Mouse (Mus musculus) CD8-positive naive resting alpha-beta T cell, adult 2 months (primary cell): ENCODE data around the gene Olfr221.
"Not testable (repeated sequence)": the region's sequence is repeated elsewhere in the genome, so short reads cannot be mapped to it uniquely, and the experiment has no call there.

Experiments used
- DNase-seq, 2 experiments: peaks; one replicate each; pipeline ENCODE4 v3.0.0; 2022; ENCODE audit warnings: low read depth in 2 of 2, low spot score in 2 of 2

Olfr221 gene

GRCm38 (mm10) chr14:52042359-52042758, at the start of gene Olfr221:
Gene Olfr221 (minus strand): TSS chr14:52042459.
- DNase-seq, result not testable (repeated sequence)

- no peak for DNase-seq
Measured at GRCm38 (mm10) chr14:52083083-52083482, 40.8 kb upstream of the Olfr221 start.

- DNase-seq, result no peak
Measured at GRCm38 (mm10) chr14:52071599-52072137, 29.4 kb upstream of the Olfr221 start.

GRCm38 (mm10) chr14:52066135-52066534, 23.9 kb upstream of the Olfr221 start:
- DNase-seq, result no peak

DNA sequence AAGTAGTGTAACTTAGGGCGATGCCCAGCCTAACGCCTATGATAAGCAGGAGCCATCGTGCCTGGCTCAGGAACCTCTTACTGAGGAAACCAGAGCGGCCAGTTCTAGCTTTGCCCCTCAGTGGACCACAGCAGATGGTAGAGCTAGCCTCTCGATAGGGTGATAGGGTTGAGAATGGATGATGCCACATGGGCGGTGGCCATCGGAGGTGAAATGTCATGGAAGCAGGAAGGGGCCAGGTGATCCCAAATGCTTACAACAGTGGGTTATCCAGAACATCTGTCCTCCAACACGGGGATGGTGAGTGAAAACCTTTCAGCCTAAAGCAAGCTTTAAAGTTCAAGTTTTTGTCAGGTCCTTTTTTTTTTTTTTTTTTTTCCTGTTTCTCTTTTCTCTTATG, 19.5 kb upstream of the Olfr221 start:
- DNase-seq, result no peak

- no peak for DNase-seq
Measured at GRCm38 (mm10) chr14:52060800-52061199, 18.5 kb upstream of the Olfr221 start.

DNA sequence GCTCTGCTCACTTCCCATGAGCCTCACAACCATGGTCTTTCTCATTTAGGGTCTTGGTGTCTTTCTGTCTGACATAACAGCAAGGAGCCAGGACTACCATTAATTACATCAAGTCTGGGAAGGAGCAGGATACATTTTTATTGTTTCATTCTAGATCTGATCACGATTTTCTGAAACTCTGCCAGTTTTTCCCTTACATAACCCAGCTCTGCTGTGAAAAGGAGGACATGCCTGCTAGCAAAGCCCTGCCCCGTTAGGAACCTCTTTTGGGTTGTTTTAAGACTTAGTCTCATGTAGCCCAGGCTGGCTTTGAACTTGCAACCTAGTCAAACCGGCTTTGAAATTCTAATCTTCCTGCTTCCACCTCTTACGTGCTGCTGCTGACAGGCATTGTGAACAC, 17.7 kb upstream of the Olfr221 start:
- DNase-seq, result no peak

- DNase-seq, result not testable (repeated sequence)
Measured at GRCm38 (mm10) chr14:52052720-52053119, 10.5 kb upstream of the Olfr221 start.

DNA sequence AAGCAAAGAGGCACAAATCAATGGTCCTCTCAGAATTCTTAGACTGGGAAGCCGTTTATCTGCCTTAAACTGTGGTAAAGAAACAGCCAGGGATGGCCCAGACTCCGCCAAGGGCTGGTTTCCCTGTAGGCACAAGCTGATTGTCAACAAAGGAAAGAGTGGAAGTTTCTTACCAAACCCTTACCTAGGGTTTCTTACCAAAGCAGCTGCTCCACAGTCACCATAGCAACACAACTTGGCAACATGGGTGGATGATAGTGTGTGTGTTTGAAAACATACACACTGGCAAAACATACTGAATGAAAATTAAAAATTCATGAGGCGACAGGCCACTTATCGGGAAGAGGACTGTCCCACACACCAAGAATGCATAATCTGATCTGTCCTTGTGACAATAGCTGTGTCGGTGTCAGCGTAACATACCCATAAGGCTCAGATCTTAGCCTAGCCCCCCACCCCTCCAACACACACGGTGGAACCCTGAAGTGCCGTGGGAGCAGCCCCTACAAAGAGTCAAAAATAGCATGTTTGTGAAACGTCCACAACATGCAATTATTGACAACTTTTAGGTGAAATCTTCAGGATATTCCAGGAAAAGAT, 3.8 kb upstream of the Olfr221 start:
- no peak for DNase-seq

DNA sequence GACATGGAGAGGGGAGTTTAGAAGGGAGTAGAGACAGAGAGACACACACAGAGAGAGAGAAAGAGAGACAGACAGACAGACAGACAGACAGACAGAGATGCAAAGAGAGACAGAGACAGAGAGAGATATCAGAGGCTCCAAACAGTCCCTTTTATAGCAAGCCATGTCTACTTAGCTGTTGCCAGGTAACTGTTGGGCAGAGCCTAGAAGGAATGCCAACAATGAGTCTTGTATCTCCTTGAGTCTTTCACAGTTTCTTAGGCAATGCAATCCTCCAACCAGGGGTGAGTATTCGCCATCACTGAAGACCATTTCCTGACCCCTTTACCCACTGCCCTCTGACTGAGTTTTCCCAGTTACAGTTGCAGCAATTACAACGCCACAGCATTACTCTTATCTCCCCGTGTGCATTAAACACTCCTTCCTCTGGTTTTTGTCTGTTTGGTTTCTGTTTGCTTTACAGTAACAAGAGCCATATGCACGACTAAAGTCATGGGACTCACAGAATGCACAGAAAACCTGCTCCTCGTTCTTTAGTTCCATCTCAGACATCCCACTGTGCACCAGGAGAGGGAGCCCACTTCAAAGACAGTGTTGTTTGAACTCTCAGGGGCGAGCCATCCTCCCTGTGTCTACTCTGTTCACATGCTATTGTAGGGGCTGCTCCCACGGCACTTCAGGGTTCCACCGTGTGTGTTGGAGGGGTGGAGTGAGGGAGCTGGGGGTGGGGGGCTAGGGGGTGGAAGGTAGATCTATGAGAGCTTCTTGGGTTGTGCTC, 2.8 kb upstream of the Olfr221 start:
- DNase-seq, result peak in 1 of 2 experiments; percentile 11

GRCm38 (mm10) chr14:52043446-52043845, 1.2 kb upstream of the Olfr221 start:
- no peak for DNase-seq

DNA sequence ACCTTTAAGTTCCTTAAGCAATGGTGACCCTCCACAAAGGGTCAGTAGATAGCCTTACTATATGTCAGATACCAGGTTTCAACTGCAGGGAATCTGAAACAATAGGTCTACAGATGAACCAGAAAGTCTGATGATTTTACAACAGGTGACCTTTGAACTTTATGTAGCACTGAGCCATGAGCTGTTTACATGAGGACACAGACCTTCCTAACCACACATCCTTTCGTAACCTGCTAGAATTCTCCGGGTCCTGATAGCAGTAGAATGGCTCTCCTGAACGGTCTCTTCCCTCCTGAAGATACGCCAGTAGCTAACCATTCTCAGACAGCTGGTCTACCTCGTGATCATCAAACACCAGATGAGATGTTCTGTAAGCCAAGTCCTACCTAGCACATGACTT, 2.9 kb downstream of the Olfr221 start:
- no peak for DNase-seq

DNA sequence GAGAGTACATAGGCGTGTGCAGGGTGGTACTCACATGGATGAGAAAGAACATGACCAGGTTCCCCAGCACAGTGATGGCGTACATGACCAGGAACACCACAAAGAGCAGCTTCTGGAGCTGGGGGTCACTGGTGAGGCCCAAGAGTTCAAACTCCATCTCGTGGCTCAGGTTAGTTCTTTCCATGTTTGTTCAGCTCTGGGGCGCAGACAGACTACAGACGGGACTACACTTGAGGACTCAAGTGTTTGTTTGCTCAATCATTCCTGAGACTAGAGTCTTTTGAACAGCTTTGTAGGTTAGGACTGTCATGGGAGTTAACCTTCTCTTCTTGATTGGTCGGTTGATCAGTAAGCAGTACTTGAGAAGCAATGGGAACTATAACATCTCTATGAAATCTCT, 6.3 kb downstream of the Olfr221 start:
- no peak for DNase-seq

DNA sequence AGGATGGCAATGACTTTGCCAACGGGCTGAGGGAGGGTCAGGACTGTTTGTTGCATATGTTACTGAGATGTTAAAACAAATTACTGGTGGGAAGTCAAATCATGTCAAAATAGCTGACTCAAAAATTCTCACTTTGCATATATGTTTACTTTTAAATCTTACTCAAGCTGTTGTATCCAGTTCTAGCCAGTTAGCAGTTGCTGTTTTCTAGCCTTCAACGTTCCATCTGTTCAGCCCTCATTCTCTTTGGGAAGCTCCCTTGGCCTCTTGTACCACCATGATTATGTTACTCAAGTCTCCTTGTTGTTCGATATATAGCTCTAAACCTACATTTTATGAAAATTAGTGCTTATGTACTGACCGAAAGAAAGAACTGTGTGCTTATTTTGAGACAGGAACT, 15.9 kb downstream of the Olfr221 start:
- no peak for DNase-seq

DNA sequence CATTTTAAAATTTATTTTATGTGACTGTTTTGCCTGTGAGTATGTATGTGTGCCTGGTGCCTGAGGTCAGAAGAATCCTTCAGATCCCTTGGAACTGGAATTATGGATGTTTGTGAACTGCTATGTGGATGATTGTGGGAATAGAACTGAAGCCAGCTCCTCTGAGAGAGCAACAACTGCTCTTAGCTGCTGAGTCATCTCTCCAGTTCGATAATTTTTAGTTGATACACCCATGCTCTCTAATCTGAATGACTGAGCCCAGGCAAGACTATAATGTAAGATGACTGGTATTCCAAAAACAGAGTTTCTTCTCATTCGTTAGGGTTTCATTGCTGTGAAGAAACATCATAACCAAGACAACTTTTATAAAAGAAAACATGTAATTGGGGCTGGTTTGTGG, 18.1 kb downstream of the Olfr221 start:
- no peak for DNase-seq

GRCm38 (mm10) chr14:52022709-52023459, 19.4 kb downstream of the Olfr221 start:
- peak; percentile 80 to 90 for DNase-seq

DNA sequence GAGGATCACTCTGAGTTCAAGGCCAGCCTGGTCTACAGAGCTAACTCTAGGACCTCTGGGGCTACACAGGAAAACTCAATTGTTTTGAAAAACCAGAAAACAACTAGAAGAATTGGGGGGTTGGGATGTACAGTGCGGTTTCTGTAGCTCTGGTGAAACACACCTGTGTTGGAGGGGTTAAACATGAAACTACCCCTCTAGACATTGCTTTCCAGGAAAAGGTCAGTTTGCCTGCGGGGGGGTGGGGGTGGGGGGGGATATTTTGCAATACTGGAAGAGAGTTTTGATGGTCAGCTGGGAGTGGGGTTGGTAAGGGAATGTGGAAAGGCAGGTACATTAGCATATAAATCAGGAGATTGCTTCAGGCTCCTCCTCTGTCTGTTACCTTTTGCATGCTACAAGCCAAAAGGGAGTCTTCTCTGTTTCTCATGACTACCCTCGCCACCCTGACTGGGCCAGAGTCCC, 20.0 kb downstream of the Olfr221 start:
- DNase-seq, result no peak

GRCm38 (mm10) chr14:52021568-52022212, 20.6 kb downstream of the Olfr221 start:
- no peak for DNase-seq

GRCm38 (mm10) chr14:52021138-52021529, 21.1 kb downstream of the Olfr221 start:
- DNase-seq, result no peak

DNA sequence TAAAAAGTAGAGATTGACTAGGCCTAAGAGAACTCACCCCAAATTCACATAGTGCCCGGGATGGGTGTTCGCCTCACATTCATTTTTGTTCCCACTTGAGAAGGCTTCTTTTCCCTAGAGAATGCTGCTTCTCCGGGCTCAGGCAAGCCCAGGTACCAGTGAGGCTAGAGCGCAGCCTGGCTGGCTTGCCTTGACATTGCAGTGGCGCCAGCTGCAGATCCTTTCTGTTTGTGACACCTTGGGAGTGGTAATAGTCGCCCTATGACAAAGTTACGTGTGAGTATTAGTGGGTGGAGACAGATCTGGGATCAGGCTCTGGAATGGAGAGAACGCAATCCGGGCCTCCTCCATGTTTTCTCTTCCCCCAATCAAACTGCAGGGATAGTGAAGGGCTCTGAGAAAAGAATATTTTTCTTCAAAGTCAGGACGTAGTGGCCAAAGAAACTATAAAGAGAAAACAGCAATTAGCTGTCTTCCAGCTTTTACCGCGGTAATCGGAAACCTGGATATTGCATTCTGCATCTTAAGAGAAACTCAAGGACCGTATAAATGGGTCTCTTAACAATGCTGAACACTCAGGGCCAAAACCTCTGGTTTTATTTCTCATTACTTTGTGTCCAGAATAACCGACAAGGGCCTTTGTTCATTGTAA, 21.6 kb downstream of the Olfr221 start, which contains the start of gene Zfp219:
Zfp219 (minus strand) TSS at position 248 of the 652 bp plus-strand sequence.
- peak; percentile 11 to 37 for DNase-seq
